Mouse (Mus musculus): Measurements from ENCODE around the gene Exoc6. TPM values are rescaled to one million over a fixed set of nuclear protein-coding genes. Genes with fewer than 3 reads are reported as not detected.

Exoc6 gene
- total and polyA plus RNA-seq, 3 experiments: 30.2 to 41.2 TPM; not detected in 1

DNA sequence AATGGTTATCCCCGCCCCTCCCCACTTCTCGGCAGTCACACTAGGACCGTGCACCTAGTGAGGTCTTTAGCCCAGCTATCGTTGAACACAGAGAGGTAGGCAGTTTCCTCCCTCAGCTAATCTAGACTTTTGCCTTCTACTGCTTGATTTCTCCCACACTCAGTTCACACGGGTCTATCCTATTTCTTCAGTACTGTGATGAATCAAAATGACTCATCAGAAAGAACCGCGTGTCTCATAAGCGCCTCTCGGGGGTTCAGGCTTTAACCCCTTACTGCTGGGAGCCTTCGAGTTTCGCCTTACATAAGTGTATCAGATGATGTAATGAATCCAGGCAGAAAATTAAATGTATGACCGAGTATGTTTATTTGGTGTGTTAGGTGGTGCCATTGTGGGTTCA lies 123.2 kb downstream of the Exoc6 start:
- peaks cover 8% of the 10 kb centered on the region in 2 experiments for H3K4me1 ChIP-seq (ENCODE audit: control insufficient read depth in 1 of 2, insufficient read depth in 2 of 2, low read length in 2 of 2)
- H3K27ac ChIP-seq (ENCODE audit: control insufficient read depth, low read depth, low read length): peak overlapping the region; percentile 10; the same call in 1 of the 2 replicates
- no peaks in the 10 kb centered on the region for H3K9me3 ChIP-seq (replicated peaks; ENCODE audit: insufficient read depth, low read length)
- no peaks in the 10 kb centered on the region for H3K79me2 ChIP-seq (ENCODE audit: control insufficient read depth, insufficient read depth, low read length, poor library complexity)
- peak; percentile 72 for DNase-seq (ENCODE audit: low read depth, low spot score)
- H3K27me3 ChIP-seq (ENCODE audit: control insufficient read depth in 1 of 2, insufficient read depth in 2 of 2, low read length in 2 of 2): no peaks in the 10 kb centered on the region
- H3K4me3 ChIP-seq (ENCODE audit: control insufficient read depth in 1 of 2, insufficient read depth in 1 of 2, low read depth in 2 of 2, low read length in 2 of 2): no peak overlapping the region
- peaks cover 0 to 16% of the 10 kb centered on the region in 2 experiments; a peak in 3 of 4 replicates for H3K36me3 ChIP-seq (ENCODE audit: control insufficient read depth in 1 of 2, insufficient read depth in 2 of 2, low read length in 2 of 2)
- TF ChIP-seq ETS1 (IDR thresholded peaks at IDR 0.05; ENCODE audit: low read depth, low read length) (peak; percentile 50; the same call in 1 of the 2 replicates), POLR2A (IDR thresholded peaks at IDR 0.05; ENCODE audit: control insufficient read depth in 1 of 2, insufficient read depth in 1 of 2, low read depth in 1 of 2, low read length in 2 of 2, poor library complexity in 1 of 2) (no peak), ZKSCAN1 (IDR thresholded peaks at IDR 0.05; ENCODE audit: low read depth, low read length) (peak; percentile 71; the same call in 1 of the 2 replicates), MYC (IDR thresholded peaks at IDR 0.05; ENCODE audit: low read depth, low read length) (0 out of 2 replicates have a peak, but pooled peaks have one; percentile 50), BHLHE40 (IDR thresholded peaks at IDR 0.05; ENCODE audit: borderline replicate concordance, low read depth, low read length) (0 out of 2 replicates have a peak, but pooled peaks have one; percentile 32), MEF2A (IDR thresholded peaks at IDR 0.05; ENCODE audit: extremely low read depth, insufficient replicate concordance, low read depth, low read length, poor library complexity, severe bottlenecking) (no peak), GATA1 (IDR thresholded peaks at IDR 0.05; ENCODE audit: low read depth, low read length) (0 out of 2 replicates have a peak, but pooled peaks have one; percentile 19), RAD21 (IDR thresholded peaks at IDR 0.05; ENCODE audit: low read depth, low read length) (no peak), MYB (IDR thresholded peaks at IDR 0.05; ENCODE audit: low read depth, low read length) (no peak), MAX (IDR thresholded peaks at IDR 0.05; ENCODE audit: low read length) (peak; percentile 29; the same call in 1 of the 2 replicates)
- H3K9ac ChIP-seq (ENCODE audit: control insufficient read depth, low read depth, low read length, poor library complexity, severe bottlenecking): no peak overlapping the region

DNA sequence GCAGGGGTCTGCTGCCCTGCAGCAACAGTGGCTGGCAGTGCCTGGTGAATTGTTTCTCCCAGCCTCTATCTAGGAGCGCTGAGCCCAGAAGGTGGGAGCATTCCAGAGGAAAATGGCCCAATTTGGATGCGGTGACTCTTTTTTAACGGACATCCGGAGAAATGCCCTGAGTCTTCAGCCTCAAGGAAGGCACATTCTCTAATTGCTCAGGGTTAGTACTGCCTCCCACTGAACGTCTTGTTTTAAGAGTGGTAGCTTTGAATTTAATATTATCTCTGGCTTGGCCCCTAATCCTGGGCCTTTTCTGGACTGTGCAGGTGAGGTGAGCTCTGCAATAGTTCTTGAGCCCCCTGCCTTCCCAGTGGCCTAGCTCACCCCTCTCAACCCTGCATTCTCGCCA lies 135.1 kb downstream of the Exoc6 start, which contains the start of gene Cyp26c1:
Gene Cyp26c1 (plus strand): TSS at position 301 of the 400 bp plus-strand sequence.
- no peak within 1 kb of the TSS for H3K9ac ChIP-seq (ENCODE audit: control insufficient read depth, low read depth, low read length, poor library complexity, severe bottlenecking)
- H3K79me2 ChIP-seq (ENCODE audit: control insufficient read depth, insufficient read depth, low read length, poor library complexity): no peaks in the 10 kb centered on the region
- peaks cover 0 to 4% of the 10 kb centered on the region in 2 experiments; a peak in 2 of 4 replicates for H3K36me3 ChIP-seq (ENCODE audit: control insufficient read depth in 1 of 2, insufficient read depth in 2 of 2, low read length in 2 of 2)
- H3K27ac ChIP-seq (ENCODE audit: control insufficient read depth, low read depth, low read length): no peak within 1 kb of the TSS
- H3K4me3 ChIP-seq (ENCODE audit: control insufficient read depth in 1 of 2, insufficient read depth in 1 of 2, low read depth in 2 of 2, low read length in 2 of 2): no peak within 1 kb of the TSS
- no peaks in the 10 kb centered on the region for H3K9me3 ChIP-seq (replicated peaks; ENCODE audit: insufficient read depth, low read length)
- no peak for DNase-seq (ENCODE audit: low read depth, low spot score)
- TF ChIP-seq GATA1 (IDR thresholded peaks at IDR 0.05; ENCODE audit: low read depth, low read length) (no peak), GABPA (IDR thresholded peaks at IDR 0.05; ENCODE audit: low read depth, low read length) (no peak), SIN3A (IDR thresholded peaks at IDR 0.05; ENCODE audit: low read length) (no peak), TBP (IDR thresholded peaks at IDR 0.05; ENCODE audit: low read depth, low read length) (no peak), MAX (IDR thresholded peaks at IDR 0.05; ENCODE audit: low read length) (no peak), UBTF (IDR thresholded peaks at IDR 0.05; ENCODE audit: borderline replicate concordance, insufficient read depth, low read depth, low read length) (no peak)
- no peaks in the 10 kb centered on the region for H3K27me3 ChIP-seq (ENCODE audit: control insufficient read depth in 1 of 2, insufficient read depth in 2 of 2, low read length in 2 of 2)
- H3K4me1 ChIP-seq (ENCODE audit: control insufficient read depth in 1 of 2, insufficient read depth in 2 of 2, low read length in 2 of 2): no peaks in the 10 kb centered on the region
